Mouse (Mus musculus) CD4-positive, CD25-positive, alpha-beta regulatory T cell, adult 4 months (primary cell): ENCODE measurements at regions not wholly inside any gene's neighbourhood (a gene's known extent, or its start where the extent isn't known, plus 50 kb on each side); places are given as distances from the start of the nearest gene placed in this dataset.

Experiments used
- ATAC-seq: one replicate; pipeline ENCODE4 v1.8.0; 2017

- no peak for ATAC-seq
Observed at GRCm38 (mm10) chr1:138343451-138343850, 69.9 kb downstream of the Atp6v1g3 start.

DNA sequence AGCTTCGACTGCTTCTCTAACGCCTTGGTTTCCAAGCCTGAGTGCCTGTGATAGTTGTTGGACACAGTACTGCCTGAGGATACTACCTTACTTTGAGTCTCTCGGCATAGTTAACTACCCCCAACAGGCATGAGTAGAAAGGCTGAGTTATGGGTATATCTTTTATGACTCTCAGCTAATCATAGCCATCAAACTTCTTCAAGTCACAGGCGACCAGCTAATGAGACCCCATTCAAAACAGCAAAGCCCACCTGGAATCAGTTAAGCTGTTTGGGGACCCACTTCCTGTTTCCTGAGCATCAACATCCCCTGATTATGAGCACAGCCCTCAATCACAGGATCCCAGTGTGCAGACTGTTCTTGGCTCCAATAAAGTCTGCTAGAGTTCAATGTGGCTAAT lies 71.4 kb downstream of the Atp6v1g3 start:
- no peak for ATAC-seq

- ATAC-seq, result no peak
Observed at GRCm38 (mm10) chr1:138345992-138346391, 72.5 kb downstream of the Atp6v1g3 start.

- no peak for ATAC-seq
Observed at GRCm38 (mm10) chr1:138346904-138347303, 73.4 kb downstream of the Atp6v1g3 start.

DNA sequence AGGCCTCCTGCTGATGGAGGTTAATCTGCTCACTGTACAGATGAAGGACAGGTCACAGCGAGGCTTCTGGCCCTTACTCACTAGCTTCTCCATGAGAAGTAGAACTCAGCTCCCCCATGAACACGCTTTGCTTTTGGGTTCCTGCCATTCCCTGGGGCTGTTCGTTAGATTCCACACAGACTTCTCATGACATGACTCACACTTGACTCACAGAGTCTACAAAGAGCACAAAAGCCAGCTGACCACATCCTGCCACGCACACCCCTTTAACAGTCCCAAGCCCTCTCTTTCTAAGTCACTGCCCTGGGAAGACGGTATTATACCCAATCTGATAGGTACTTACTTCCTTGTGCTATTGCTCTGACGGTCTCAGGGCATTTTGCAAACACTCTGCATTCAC lies 74.9 kb downstream of the Atp6v1g3 start:
- ATAC-seq, result peak; percentile 97

DNA sequence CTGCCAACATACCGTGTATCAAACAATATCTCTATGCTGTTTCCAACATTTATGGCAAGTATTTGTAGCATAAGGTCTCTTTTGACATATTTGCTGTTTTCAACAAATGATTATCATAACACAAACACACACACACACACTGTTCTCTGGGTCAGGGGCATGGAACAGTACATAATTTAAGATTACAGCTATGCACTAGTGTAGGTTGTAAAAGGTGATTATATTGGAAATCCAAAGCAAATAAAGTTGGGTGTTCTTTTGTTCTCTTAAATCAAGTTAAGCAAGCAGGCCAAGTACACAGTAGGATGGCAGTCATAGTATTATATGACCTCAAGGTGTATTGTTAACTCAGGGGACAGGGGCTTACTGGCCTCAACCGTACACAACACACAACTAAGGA lies 75.6 kb downstream of the Atp6v1g3 start:
- ATAC-seq, result no peak

DNA sequence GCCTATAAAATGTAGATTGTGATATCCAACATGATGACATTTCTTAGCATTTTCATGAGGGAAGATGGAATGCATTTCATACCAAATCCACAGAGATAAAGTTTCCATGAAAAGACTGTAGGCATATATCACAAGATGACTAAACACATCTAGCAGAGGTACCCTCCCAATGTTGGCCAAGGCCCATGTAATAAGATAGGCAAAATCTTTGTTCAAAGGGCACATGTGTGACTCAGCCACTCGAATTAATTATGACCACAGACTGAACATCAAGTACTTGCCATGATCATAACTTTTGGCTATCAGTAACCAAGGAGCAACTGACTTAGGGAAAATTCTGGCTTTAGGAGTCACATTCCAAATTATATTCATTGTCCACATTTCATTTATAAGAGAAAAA lies 82.9 kb downstream of the Atp6v1g3 start:
- ATAC-seq, result no peak

- ATAC-seq, result no peak
Observed at GRCm38 (mm10) chr1:138362684-138363472, 89.3 kb downstream of the Atp6v1g3 start.

DNA sequence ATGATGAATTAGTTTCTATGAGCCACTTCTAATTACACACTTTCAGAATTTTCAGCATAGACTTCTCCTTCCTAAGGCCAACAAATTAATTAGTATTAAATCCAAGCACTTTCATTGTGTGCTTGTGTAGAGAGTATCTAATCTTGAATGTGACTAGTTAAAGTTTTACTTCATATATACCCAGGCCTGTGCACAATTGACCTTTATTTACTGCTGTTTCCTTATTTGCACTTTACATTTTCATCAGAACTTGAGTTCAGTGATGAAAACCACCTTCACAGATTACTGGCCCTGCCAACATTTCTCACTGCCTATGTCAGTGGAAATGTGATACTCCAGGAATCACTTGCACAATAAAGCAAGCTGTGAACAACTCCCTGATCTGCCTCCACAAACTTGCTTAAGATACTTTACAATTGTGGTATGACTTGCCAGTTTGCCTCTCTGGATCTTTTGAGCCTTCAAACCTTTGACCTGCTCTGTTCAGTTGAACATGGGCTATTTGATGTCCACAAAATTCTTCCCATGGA lies 96.5 kb downstream of the Atp6v1g3 start:
- no peak for ATAC-seq

- no peak for ATAC-seq
Observed at GRCm38 (mm10) chr1:138371474-138371873, 97.9 kb downstream of the Atp6v1g3 start.

- ATAC-seq, result no peak
Observed at GRCm38 (mm10) chr1:138384146-138384545, 110.6 kb downstream of the Atp6v1g3 start.

- no peak for ATAC-seq
Observed at GRCm38 (mm10) chr1:138385156-138385841, 111.8 kb downstream of the Atp6v1g3 start.

- ATAC-seq, result no peak
Observed at GRCm38 (mm10) chr1:138386001-138386400, 112.5 kb downstream of the Atp6v1g3 start.

- no peak for ATAC-seq
Observed at GRCm38 (mm10) chr1:138388634-138389033, 115.1 kb downstream of the Atp6v1g3 start.

DNA sequence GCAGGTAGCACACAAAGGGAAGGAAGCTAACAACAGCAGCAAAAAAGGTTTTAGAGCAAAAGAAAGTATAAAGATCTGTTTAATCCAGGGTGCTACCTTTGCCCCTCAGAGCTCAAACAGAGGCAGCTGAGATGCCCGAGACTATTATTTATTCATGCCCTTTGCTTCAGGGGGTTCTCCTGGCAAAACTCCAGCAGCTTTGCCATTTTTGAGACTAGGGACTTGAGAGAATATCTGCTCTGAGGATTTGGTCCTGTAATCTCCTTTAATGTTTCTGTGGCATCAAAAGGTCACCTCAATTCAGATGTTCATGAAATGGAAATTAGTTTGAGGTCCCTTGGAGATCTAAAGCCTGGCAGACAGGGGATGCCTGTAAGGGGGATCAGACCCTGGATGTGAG lies 116.1 kb downstream of the Atp6v1g3 start:
- ATAC-seq, result no peak

DNA sequence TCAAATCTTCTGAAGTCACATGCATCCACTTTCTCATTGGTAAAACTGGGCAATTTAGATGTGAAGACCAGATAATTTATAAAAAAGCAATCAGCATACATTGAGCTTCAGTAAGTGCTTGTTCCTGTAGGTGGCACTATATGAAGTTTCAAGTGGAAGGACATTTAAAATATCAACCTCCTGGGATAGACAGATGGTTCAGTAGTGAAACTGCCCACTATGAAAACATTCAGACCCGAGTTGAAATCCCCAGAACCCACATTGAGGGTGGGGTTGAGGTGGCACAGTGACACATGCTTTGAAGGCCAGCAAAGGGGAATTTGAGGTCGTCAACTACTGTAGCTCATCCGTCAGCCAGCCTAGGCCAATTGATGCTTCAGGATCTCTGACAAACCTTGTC lies 145.1 kb downstream of the Atp6v1g3 start:
- no peak for ATAC-seq

DNA sequence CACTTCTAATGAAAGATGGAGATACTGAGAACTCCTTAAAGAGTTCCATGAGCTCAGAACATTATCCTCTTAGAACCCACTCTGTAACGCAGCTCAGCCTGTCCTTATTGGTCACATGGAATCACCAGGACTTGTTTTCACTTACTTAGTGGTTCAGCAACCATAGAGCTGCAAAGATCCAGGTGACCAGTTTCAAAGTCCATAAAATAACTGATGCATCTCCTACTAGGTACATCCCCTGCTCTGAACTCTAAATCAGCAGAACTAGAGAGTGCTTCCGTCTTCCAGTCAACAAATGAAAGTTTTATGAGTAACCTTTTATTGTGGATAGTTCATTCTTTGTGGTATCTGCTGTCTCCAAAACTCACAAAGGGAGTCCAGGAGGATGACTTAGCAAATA lies 153.9 kb downstream of the Atp6v1g3 start:
- no peak for ATAC-seq
